ENCODE assay signal across 10 mouse cellular contexts in genomic region chr4:141114521-141114981, GRCm38 (mm10). TPM values are rescaled to one million over a fixed set of nuclear protein-coding genes. Genes with fewer than 3 reads are reported as not detected.
DNase-seq lines count a peak whose midpoint lies in the region; ATAC-seq and TF ChIP-seq lines count a peak whose summit lies in the region.
"Had no signal": no experiment of that assay in that cellular context is flagged by ENCODE, and none has a peak within 500 bp of the region (broad histone marks: within the 10 kb centered on the region; RNA-seq: fewer than 3 reads in every experiment).

No protein-coding gene starts in this region.

- H3K27me3 ChIP-seq in ES-Bruce4 (ENCODE audit: control insufficient read depth, insufficient read depth, low read length, poor library complexity, severe bottlenecking): no peaks in the 10 kb centered on the region
- H3K27me3 ChIP-seq in hindbrain, postnatal 0 days (ENCODE audit: insufficient read depth, low read length): no peaks in the 10 kb centered on the region
- no peaks in the 10 kb centered on the region for H3K27me3 ChIP-seq in thymus, adult 2 months (ENCODE audit: control insufficient read depth, insufficient read depth, low read length)
- H3K27me3 ChIP-seq: heart, embryonic 13.5 days had no signal

- no peak for DNase-seq in frontal cortex, postnatal 25 days (ENCODE audit: low spot score in 2 of 2)
- DNase-seq in hindbrain, postnatal 0 days (ENCODE audit: low spot score): peak; percentile 67
- peak; percentile 74 for DNase-seq in lung, postnatal 36 days
- no peak for DNase-seq in yolk sac, embryonic 10.5 days (ENCODE audit: low spot score)
- DNase-seq in thymus, adult 2 months: no peak

- H3K36me3 ChIP-seq in ES-Bruce4 (ENCODE audit: control insufficient read depth, insufficient read depth, low read length, poor library complexity, severe bottlenecking): peaks cover 7% of the 10 kb centered on the region
- peaks cover 26% of the 10 kb centered on the region; the same call in 1 of the 2 replicates for H3K36me3 ChIP-seq in hindbrain, postnatal 0 days (ENCODE audit: insufficient read depth, low read length)
- H3K36me3 ChIP-seq in thymus, adult 2 months (ENCODE audit: control insufficient read depth, insufficient read depth, low read length): peaks cover 37% of the 10 kb centered on the region

- no peak overlapping the region for H3K9ac ChIP-seq in ES-Bruce4 (ENCODE audit: low read depth, poor library complexity, severe bottlenecking)
- H3K9ac ChIP-seq in hindbrain, postnatal 0 days (replicated peaks; ENCODE audit: low read length): no peak overlapping the region
- H3K9ac ChIP-seq: heart, embryonic 13.5 days had no signal

- H3K9me3 ChIP-seq in ES-Bruce4 (replicated peaks; ENCODE audit: control insufficient read depth, insufficient read depth, low read length, poor library complexity, severe bottlenecking): peaks cover 4% of the 10 kb centered on the region; the same call in 1 of the 2 replicates
- no peaks in the 10 kb centered on the region for H3K9me3 ChIP-seq in hindbrain, postnatal 0 days (ENCODE audit: low read length)
- H3K9me3 ChIP-seq: heart, embryonic 13.5 days had no signal

- H3K4me2 ChIP-seq in hindbrain, postnatal 0 days (ENCODE audit: low read depth, low read length): no peak overlapping the region
- H3K4me2 ChIP-seq: heart, embryonic 13.5 days had no signal

- peaks cover 21% of the 10 kb centered on the region for H3K4me1 ChIP-seq in ES-Bruce4 (ENCODE audit: control insufficient read depth, insufficient read depth, low read length)
- H3K4me1 ChIP-seq in hindbrain, postnatal 0 days (ENCODE audit: insufficient read depth, low read length): no peaks in the 10 kb centered on the region; the same call in 1 of the 2 replicates
- no peaks in the 10 kb centered on the region for H3K4me1 ChIP-seq in thymus, adult 2 months (replicated peaks; ENCODE audit: control insufficient read depth, insufficient read depth, low read length)

- peak; percentile 48; the same call in 1 of the 2 replicates for ATAC-seq in frontal cortex, adult (ENCODE audit: low TSS enrichment)
- peak; percentile 85 for ATAC-seq in hindbrain, postnatal 0 days
- no peak for ATAC-seq in erythroblast, adult 5-6 weeks (replicated peaks; ENCODE audit: low FRiP score, poor library complexity, severe bottlenecking)

- 61% methylated on average over 6 of the region's 6 CpGs for WGBS in hindbrain, postnatal 0 days
- 98% methylated on average over 6 of the region's 6 CpGs for WGBS in thymus, adult 2 months

- TF ChIP-seq POLR2A in ES-Bruce4 (IDR thresholded peaks at IDR 0.05; ENCODE audit: insufficient read depth, low read length): no peak
- no peak for TF ChIP-seq POLR2A in thymus, adult 2 months (IDR thresholded peaks at IDR 0.05; ENCODE audit: control insufficient read depth, extremely low read depth, insufficient read depth, low read length, poor library complexity)

- H3K27ac ChIP-seq in ES-Bruce4 (ENCODE audit: insufficient read depth, low read length): peak overlapping the region; percentile 22
- H3K27ac ChIP-seq in hindbrain, postnatal 0 days: peak overlapping the region; percentile 83
- H3K27ac ChIP-seq in thymus, adult 2 months (ENCODE audit: control insufficient read depth, insufficient read depth, low read length): no peak overlapping the region
- H3K27ac ChIP-seq: heart, embryonic 13.5 days; macrophage had no signal

- H3K4me3 ChIP-seq in ES-Bruce4 (ENCODE audit: low read depth, low read length): no peak overlapping the region; the same call in 1 of the 2 replicates
- H3K4me3 ChIP-seq in hindbrain, postnatal 0 days (ENCODE audit: low read length): no peak overlapping the region
- no peak overlapping the region for H3K4me3 ChIP-seq in thymus, adult 2 months (ENCODE audit: control insufficient read depth, insufficient read depth, low read length)
- H3K4me3 ChIP-seq: heart, embryonic 13.5 days had no signal

- TF ChIP-seq CTCF in ES-Bruce4 (IDR thresholded peaks at IDR 0.05; ENCODE audit: low read depth, low read length): no peak
- no peak for TF ChIP-seq CTCF in hindbrain, postnatal 0 days (IDR thresholded peaks at IDR 0.05; ENCODE audit: low read depth)
- no peak for TF ChIP-seq CTCF in thymus, adult 2 months (IDR thresholded peaks at IDR 0.05; ENCODE audit: borderline replicate concordance, control insufficient read depth, extremely low read depth, insufficient read depth, low read length, poor library complexity)

- no peak for TF ChIP-seq EP300 in ES-Bruce4 (IDR thresholded peaks at IDR 0.05; ENCODE audit: insufficient read depth, low read depth, low read length)

RNA-seq across cellular contexts. Expression of gene Szrd1, which starts 25.0 kb away (rescaled TPM):
- polyA plus RNA-seq in ES-Bruce4 (2011; ENCODE audit: insufficient read depth, insufficient read length, low read depth, missing spikeins): 122 and 136 TPM in 2 replicates
- total RNA-seq in hindbrain, postnatal 0 days (2014; rRNA removed): 58.7 and 68.8 TPM in 2 replicates
- 16.5 and 17.0 TPM in 2 replicates for polyA plus RNA-seq in hindbrain, postnatal 0 days (2015; fragmentation: Nextera tagmentation; extraction: Ambion mirVana)
- 54.2 and 62.1 TPM in 2 replicates for polyA plus RNA-seq in thymus, adult 2 months (2012; rRNA removed)
- 12.1 and 19.0 TPM in 2 replicates for total RNA-seq in erythroblast, adult 5-6 weeks (2015; ENCODE audit: low replicate concordance)
- total RNA-seq in erythroblast, adult 5-6 weeks (2017; ENCODE audit: low replicate concordance): 11.8 and 17.4 TPM in 2 replicates

RNA-seq across cellular contexts. Expression of gene Spata21, which starts 26.4 kb away (rescaled TPM):
- 0.67 TPM in 1 of 2 replicates, not detected in the other for polyA plus RNA-seq in ES-Bruce4 (2011; ENCODE audit: insufficient read depth, insufficient read length, low read depth, missing spikeins)
- total RNA-seq in hindbrain, postnatal 0 days (2014; rRNA removed): 0.37 and 0.90 TPM in 2 replicates
- 0.84 and 1.6 TPM in 2 replicates for polyA plus RNA-seq in hindbrain, postnatal 0 days (2015; fragmentation: Nextera tagmentation; extraction: Ambion mirVana)
- 0.08 and 0.23 TPM in 2 replicates for polyA plus RNA-seq in thymus, adult 2 months (2012; rRNA removed)
- total RNA-seq in erythroblast, adult 5-6 weeks (2015; ENCODE audit: low replicate concordance): not detected in 2 replicates
- not detected in 2 replicates for total RNA-seq in erythroblast, adult 5-6 weeks (2017; ENCODE audit: low replicate concordance)
- polyA plus RNA-seq: heart, embryonic 13.5 days; macrophage had no signal

RNA-seq across cellular contexts. Expression of gene Fbxo42, which starts 33.2 kb away (rescaled TPM):
- 24.6 and 31.8 TPM in 2 replicates for polyA plus RNA-seq in ES-Bruce4 (2011; ENCODE audit: insufficient read depth, insufficient read length, low read depth, missing spikeins)
- 20.8 and 22.5 TPM in 2 replicates for total RNA-seq in hindbrain, postnatal 0 days (2014; rRNA removed)
- 15.5 and 17.5 TPM in 2 replicates for polyA plus RNA-seq in hindbrain, postnatal 0 days (2015; fragmentation: Nextera tagmentation; extraction: Ambion mirVana)
- 29.1 and 29.3 TPM in 2 replicates for polyA plus RNA-seq in thymus, adult 2 months (2012; rRNA removed)
- 43.2 and 49.3 TPM in 2 replicates for total RNA-seq in erythroblast, adult 5-6 weeks (2015; ENCODE audit: low replicate concordance)
- 54.4 and 64.7 TPM in 2 replicates for total RNA-seq in erythroblast, adult 5-6 weeks (2017; ENCODE audit: low replicate concordance)

RNA-seq across cellular contexts. Expression of gene Necap2, which starts 36.4 kb away (rescaled TPM):
- polyA plus RNA-seq in ES-Bruce4 (2011; ENCODE audit: insufficient read depth, insufficient read length, low read depth, missing spikeins): 27.7 and 34.6 TPM in 2 replicates
- total RNA-seq in hindbrain, postnatal 0 days (2014; rRNA removed): 52.5 and 67.5 TPM in 2 replicates
- 51.5 and 51.8 TPM in 2 replicates for polyA plus RNA-seq in hindbrain, postnatal 0 days (2015; fragmentation: Nextera tagmentation; extraction: Ambion mirVana)
- 105 and 111 TPM in 2 replicates for polyA plus RNA-seq in thymus, adult 2 months (2012; rRNA removed)
- 41.0 and 58.6 TPM in 2 replicates for total RNA-seq in erythroblast, adult 5-6 weeks (2015; ENCODE audit: low replicate concordance)
- total RNA-seq in erythroblast, adult 5-6 weeks (2017; ENCODE audit: low replicate concordance): 68.0 and 75.4 TPM in 2 replicates

RNA-seq across cellular contexts. Expression of gene Crocc, which starts 54.2 kb away (rescaled TPM):
- polyA plus RNA-seq in ES-Bruce4 (2011; ENCODE audit: insufficient read depth, insufficient read length, low read depth, missing spikeins): 35.0 TPM in 2 replicates
- 18.7 and 19.7 TPM in 2 replicates for total RNA-seq in hindbrain, postnatal 0 days (2014; rRNA removed)
- 3.8 and 3.9 TPM in 2 replicates for polyA plus RNA-seq in hindbrain, postnatal 0 days (2015; fragmentation: Nextera tagmentation; extraction: Ambion mirVana)
- 12.9 and 17.6 TPM in 2 replicates for polyA plus RNA-seq in thymus, adult 2 months (2012; rRNA removed)
- not detected in 2 replicates for total RNA-seq in erythroblast, adult 5-6 weeks (2015; ENCODE audit: low replicate concordance)
- total RNA-seq in erythroblast, adult 5-6 weeks (2017; ENCODE audit: low replicate concordance): 0.34 and 4.9 TPM in 2 replicates

Comparison
In these comparisons a context has a peak if more than half of its experiments do, and no peak if none do; other contexts are left out.
1. DNase-seq: peak in hindbrain, postnatal 0 days (single experiment) and lung, postnatal 36 days (single experiment); none in frontal cortex, postnatal 25 days (0 of 2), yolk sac, embryonic 10.5 days (single experiment) and thymus, adult 2 months (single experiment).